Mouse (Mus musculus) kidney, adult 10 weeks (tissue): ENCODE results near the gene Mustn1. TPM values are rescaled to one million over a fixed set of nuclear protein-coding genes. Genes with fewer than 3 reads are reported as not detected.

Source experiments
- polyA plus RNA-seq: library from polyadenylated mRNA; stranded (reverse); fragments of 350-450 nt; fragmentation: Illumina TruSeq; extraction: RNeasy Lipid Tissue Mini Kit (QIAGEN cat#74804); gene quantifications from one replicate; pipeline ENCODE4 v1.2.3, GENCODE M21; 2014; ENCODE audit warnings: low read depth, low replicate concordance

Mustn1 gene
- polyA plus RNA-seq: 1.3 TPM

GRCm38 (mm10) chr14:30878958-30879571, at the start of gene Mustn1:
TSS of gene Mustn1 (plus strand) at chr14:30879200.

GRCm38 (mm10) chr14:30886204-30886603, 7.2 kb downstream of the Mustn1 start, which contains the start of gene Itih4:
TSS of gene Itih4 (plus strand) at chr14:30886476.

GRCm38 (mm10) chr14:30923375-30924105, 44.5 kb downstream of the Mustn1 start, which contains the start of gene Itih3:
TSS of gene Itih3 (minus strand) at chr14:30923760.

Other genes starting within 250 kb of the Mustn1 start
- 13.5 TPM for gene Rft1, start 224.8 kb upstream of the Mustn1 start, polyA plus RNA-seq
- gene Sfmbt1, start 164.4 kb upstream of the Mustn1 start, polyA plus RNA-seq: 13.5 TPM
- gene Tmem110, start 53.6 kb upstream of the Mustn1 start, polyA plus RNA-seq: 2.3 TPM
- not detected for gene Itih4, start 7.3 kb downstream of the Mustn1 start, polyA plus RNA-seq
- 0.53 TPM for gene Itih3, start 44.6 kb downstream of the Mustn1 start, polyA plus RNA-seq
- gene Itih1, start 64.1 kb downstream of the Mustn1 start, polyA plus RNA-seq: 0.12 TPM
- gene Nek4, start 72.2 kb downstream of the Mustn1 start, polyA plus RNA-seq: 20.6 TPM
- 76.0 TPM for gene Glt8d1, start 122.2 kb downstream of the Mustn1 start, polyA plus RNA-seq
- gene Spcs1, start 122.5 kb downstream of the Mustn1 start, polyA plus RNA-seq: 429 TPM
- 62.8 TPM for gene Pbrm1, start 139.9 kb downstream of the Mustn1 start, polyA plus RNA-seq
- 90.1 TPM for gene Gnl3, start 140.0 kb downstream of the Mustn1 start, polyA plus RNA-seq
- gene Smim4, start 249.8 kb downstream of the Mustn1 start, polyA plus RNA-seq: 24.4 TPM